Mouse (Mus musculus) kidney, adult 2 months (tissue): Measurements from ENCODE around the gene Ube2g2. TPM values are rescaled to one million over a fixed set of nuclear protein-coding genes. Genes with fewer than 3 reads are reported as not detected.

Source experiments
- DNase-seq: peaks from one replicate; pipeline ENCODE4 v3.0.0; 2021
- H3K27ac ChIP-seq: fragments of 200-500 bp; 2 replicates; pipeline ENCODE4 v1.5.1; 2012; ENCODE audit warnings: low read depth, low read length, control low read depth, inconsistent platforms; ENCODE audit not compliant: insufficient read depth
- H3K27me3 ChIP-seq: fragments of 200-500 bp; replicated peaks from 2 replicates; pipeline ENCODE4 v1.6.1; 2012; ENCODE audit warnings: mild to moderate bottlenecking, moderate library complexity, low read length, inconsistent platforms; ENCODE audit not compliant: control insufficient read depth, insufficient read depth
- H3K36me3 ChIP-seq: fragments of 200-500 bp; 2 replicates; pipeline ENCODE4 v1.6.1; 2012; ENCODE audit warnings: mild to moderate bottlenecking, moderate library complexity, low read length, inconsistent platforms; ENCODE audit not compliant: control insufficient read depth, insufficient read depth
- H3K4me1 ChIP-seq: fragments of 200-500 bp; 2 replicates; pipeline ENCODE4 v1.6.1; 2011; ENCODE audit warnings: low read length; ENCODE audit not compliant: control insufficient read depth, insufficient read depth
- H3K4me3 ChIP-seq: fragments of 200-500 bp; 2 replicates; pipeline ENCODE4 v1.5.1; 2011; ENCODE audit warnings: mild to moderate bottlenecking, low read depth, low read length, control low read depth; ENCODE audit not compliant: insufficient read depth
- CTCF ChIP-seq: fragments of 200-500 bp; conservative IDR thresholded peaks from 2 replicates; pipeline ENCODE4 v1.5.1; 2011; ENCODE audit warnings: low read depth, mild to moderate bottlenecking, control low read depth, low read length, moderate library complexity, mixed read lengths; ENCODE audit not compliant: insufficient read depth, insufficient read length
- POLR2A ChIP-seq: fragments of 200-500 bp; IDR thresholded peaks from one replicate; pipeline ENCODE4 v1.6.1; 2011; ENCODE audit warnings: low read depth, low read length, control low read depth
- WGBS: fragments of 180-500 bp; shearing (Covaris S2); methylation state at CpG from one replicate; pipeline ENCODE4 v1.1.7; 2018; 5-methylcytosine and 5-hydroxymethylcytosine counted together
- polyA plus RNA-seq: library from polyadenylated mRNA; depleted of rRNA; stranded (reverse); fragments of >200 nt; gene quantifications from 2 replicates; pipeline ENCODE4 v1.2.3, GENCODE M21; 2012

The Ube2g2 gene
- polyA plus RNA-seq, 1 experiment = 33.8 TPM

- no peaks in the 10 kb centered on the region for H3K27me3 ChIP-seq
- no peak overlapping the region for H3K4me3 ChIP-seq
- no peak overlapping the region for H3K27ac ChIP-seq
- peaks cover 31% of the 10 kb centered on the region; the same call in 1 of the 2 replicates for H3K4me1 ChIP-seq
- TF ChIP-seq CTCF (no peak), POLR2A (no peak)
- H3K36me3 ChIP-seq = no peaks in the 10 kb centered on the region; the same call in 1 of the 2 replicates
- DNase-seq = peak; percentile 71
- 73% methylated on average over 7 of the region's 7 CpGs for WGBS
These were observed 5.1 kb upstream of the Ube2g2 start for GRCm38 (mm10) chr10:77616926-77617325.

DNA sequence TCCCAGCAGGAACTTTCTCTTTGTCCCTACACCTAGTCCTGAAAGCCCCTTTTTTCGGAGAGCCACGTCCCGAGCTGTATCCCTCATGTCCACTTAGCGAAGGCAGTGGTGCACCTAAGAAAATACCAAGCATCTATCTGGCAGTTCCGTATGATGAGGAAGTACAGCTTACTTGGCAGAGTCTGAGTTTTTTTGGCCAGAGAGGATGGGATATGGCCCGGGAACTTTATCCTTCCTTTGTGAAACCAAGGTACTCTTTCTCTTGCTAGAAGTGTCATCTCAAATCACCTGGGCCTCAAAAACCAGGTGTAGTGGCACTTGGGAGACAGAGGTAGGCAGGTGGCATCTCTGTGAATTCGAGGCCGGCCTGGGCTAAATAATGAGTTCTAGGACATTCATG lies 529 bp upstream of the Ube2g2 start:
- Histone ChIP-seq H3K36me3 (no peaks in the 10 kb centered on the region), H3K4me1 (peaks cover 31% of the 10 kb centered on the region), H3K27ac (peak overlapping the region; percentile 93), H3K27me3 (no peaks in the 10 kb centered on the region), H3K4me3 (peak overlapping the region; percentile 96)
- no peak for DNase-seq
- TF ChIP-seq POLR2A (no peak), CTCF (no peak)
- WGBS = 64% methylated on average over 8 of the region's 8 CpGs

GRCm38 (mm10) chr10:77623069-77623492 lies 1.0 kb downstream of the Ube2g2 start:
- H3K27me3 ChIP-seq = no peaks in the 10 kb centered on the region
- 6% methylated on average over 8 of the region's 8 CpGs for WGBS
- DNase-seq = peak; percentile 39
- H3K4me1 ChIP-seq = peaks cover 29% of the 10 kb centered on the region
- H3K27ac ChIP-seq = no peak overlapping the region
- H3K4me3 ChIP-seq = peak overlapping the region; percentile 96
- no peaks in the 10 kb centered on the region for H3K36me3 ChIP-seq
- TF ChIP-seq POLR2A (no peak), CTCF (0 out of 2 replicates have a peak, but pooled peaks have one; percentile 5)

- Histone ChIP-seq H3K27me3 (no peaks in the 10 kb centered on the region), H3K4me1 (peaks cover 29% of the 10 kb centered on the region), H3K4me3 (no peak overlapping the region), H3K36me3 (no peaks in the 10 kb centered on the region), H3K27ac (peak overlapping the region; percentile 77)
- TF ChIP-seq POLR2A (no peak), CTCF (no peak)
- no peak for DNase-seq
- 70% methylated on average over 10 of the region's 10 CpGs for WGBS
These were observed 1.7 kb downstream of the Ube2g2 start for GRCm38 (mm10) chr10:77623639-77624400.

GRCm38 (mm10) chr10:77624570-77624995 lies 2.5 kb downstream of the Ube2g2 start:
- 32% methylated on average over 7 of the region's 7 CpGs for WGBS
- no peak overlapping the region for H3K4me3 ChIP-seq
- DNase-seq = peak; percentile 68
- TF ChIP-seq CTCF (no peak), POLR2A (no peak)
- peaks cover 29% of the 10 kb centered on the region for H3K4me1 ChIP-seq
- H3K27me3 ChIP-seq = no peaks in the 10 kb centered on the region
- peak overlapping the region; percentile 77 for H3K27ac ChIP-seq
- H3K36me3 ChIP-seq = no peaks in the 10 kb centered on the region

- TF ChIP-seq POLR2A = no peak
- no peak for TF ChIP-seq CTCF
- H3K4me3 ChIP-seq = no peak overlapping the region
- no peaks in the 10 kb centered on the region for H3K27me3 ChIP-seq
- no peak for DNase-seq
- H3K4me1 ChIP-seq = peaks cover 34% of the 10 kb centered on the region
- WGBS = 59% methylated on average over 7 of the region's 7 CpGs
- no peak overlapping the region for H3K27ac ChIP-seq
- no peaks in the 10 kb centered on the region for H3K36me3 ChIP-seq
These were observed 4.0 kb downstream of the Ube2g2 start for GRCm38 (mm10) chr10:77626036-77626435.

- H3K27me3 ChIP-seq = no peaks in the 10 kb centered on the region
These were observed 4.5 kb downstream of the Ube2g2 start for GRCm38 (mm10) chr10:77626591-77626990.

More at GRCm38 (mm10) chr10:77626591-77626990, 4.5 kb downstream of the Ube2g2 start:
- Histone ChIP-seq H3K4me3 (no peak overlapping the region), H3K4me1 (peaks cover 31% of the 10 kb centered on the region), H3K36me3 (no peaks in the 10 kb centered on the region), H3K27ac (0 out of 2 replicates have a peak overlapping the region, but pooled peaks have one; percentile 32)
- TF ChIP-seq CTCF (no peak), POLR2A (no peak)
- 21% methylated on average over 7 of the region's 7 CpGs for WGBS
- peak; percentile 33 for DNase-seq
